Mouse (Mus musculus) gastrocnemius, adult 8-10 months (tissue): Measurements from ENCODE around the gene Adam26a. TPM values are rescaled to one million over a fixed set of nuclear protein-coding genes. Genes with fewer than 3 reads are reported as not detected.
"Not testable (repeated sequence)": the region's sequence is repeated elsewhere in the genome, so short reads cannot be mapped to it uniquely, and the experiment has no call there.

Experiments used
- DNase-seq, 2 experiments: peaks; one replicate each; pipeline ENCODE4 v3.0.0; 2022; ENCODE audit warnings: low spot score in 2 of 2
- total RNA-seq, 4 experiments: library from RNA; stranded (reverse); gene quantifications; 2 replicates each; pipeline ENCODE4 v1.2.4; 2022

The Adam26a gene
- not detected for total RNA-seq

DNA sequence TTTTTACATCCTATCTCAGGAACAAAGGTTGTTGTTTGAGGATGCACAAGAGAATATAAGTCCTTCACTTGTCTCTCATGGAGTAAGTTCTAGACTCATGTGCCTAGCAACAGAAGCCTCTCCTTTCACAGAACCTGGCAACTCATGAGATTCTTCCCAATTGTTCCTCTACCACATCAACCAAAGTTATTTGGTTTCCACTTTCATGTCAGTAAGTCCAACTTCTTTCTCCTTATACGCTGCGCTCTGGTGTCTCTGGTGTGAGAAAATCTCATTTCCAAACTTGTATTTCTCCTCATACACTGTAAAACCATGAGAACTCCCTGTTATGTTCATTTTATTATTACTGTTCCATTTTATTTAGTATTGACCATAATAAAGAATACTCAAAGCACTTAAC lies at the start of gene Adam26a:
Gene Adam26a (minus strand): TSS at position 101 of the 400 bp plus-strand sequence.
- DNase-seq, result not testable (repeated sequence)

DNA sequence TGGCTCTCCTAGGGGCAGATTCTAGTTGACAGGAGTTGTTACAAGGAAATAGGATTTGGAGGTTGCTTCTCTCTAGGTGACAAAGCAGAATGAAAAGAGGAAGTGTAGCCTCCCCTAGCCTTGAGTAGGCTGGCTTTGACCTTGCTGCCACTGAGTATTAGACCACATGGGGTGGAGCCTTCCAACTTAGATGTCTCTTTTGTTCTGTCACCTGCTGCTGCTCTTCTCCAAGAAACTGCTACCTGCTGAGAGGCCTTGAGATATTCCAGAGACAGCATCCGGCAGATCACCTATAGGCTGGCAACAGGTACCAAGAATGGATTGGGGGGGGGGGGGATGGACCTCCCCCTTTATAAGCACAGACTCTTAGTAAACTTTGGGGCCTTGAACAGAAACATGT lies 39.5 kb upstream of the Adam26a start:
- DNase-seq, result no peak

DNA sequence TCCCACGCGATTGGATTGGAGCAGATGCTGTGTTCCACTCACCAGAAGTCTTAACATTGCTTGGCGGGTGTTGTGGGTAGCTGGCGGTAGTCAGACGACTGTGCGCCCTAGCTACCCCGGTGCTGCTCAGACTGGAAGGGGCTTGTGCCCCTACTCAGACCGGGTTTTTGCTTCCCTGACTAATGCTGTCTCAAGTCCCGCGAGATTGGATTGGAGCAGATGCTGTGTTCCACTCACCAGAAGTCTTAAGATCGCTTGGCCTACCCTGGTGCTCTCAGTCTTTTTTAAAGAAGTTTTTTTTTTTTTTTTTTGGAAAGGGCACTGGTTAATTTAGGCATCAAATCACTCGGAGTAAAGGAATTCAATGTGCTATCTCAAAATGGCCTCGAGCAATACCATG lies 27.1 kb upstream of the Adam26a start:
- not testable (repeated sequence) for DNase-seq

DNA sequence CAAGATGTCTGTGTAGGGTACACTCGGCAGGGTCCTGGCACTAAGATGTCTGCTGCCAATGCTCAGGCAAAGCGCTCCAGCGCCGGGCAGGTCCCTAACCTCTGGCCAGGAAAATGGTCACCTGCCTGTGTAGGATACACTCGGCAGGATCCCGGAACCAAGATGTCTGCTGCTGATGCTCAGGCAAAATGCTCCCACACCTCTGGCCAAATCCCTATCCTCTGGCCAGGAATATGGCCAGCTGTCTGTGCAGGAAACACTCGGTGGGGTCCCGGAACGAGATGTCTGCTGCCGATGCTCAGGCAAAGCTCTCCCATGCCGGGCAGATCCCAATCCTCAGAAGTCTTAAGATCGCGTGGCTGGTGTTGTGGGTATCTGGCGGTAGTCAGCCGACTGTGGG lies 26.7 kb upstream of the Adam26a start:
- DNase-seq, result not testable (repeated sequence)

DNA sequence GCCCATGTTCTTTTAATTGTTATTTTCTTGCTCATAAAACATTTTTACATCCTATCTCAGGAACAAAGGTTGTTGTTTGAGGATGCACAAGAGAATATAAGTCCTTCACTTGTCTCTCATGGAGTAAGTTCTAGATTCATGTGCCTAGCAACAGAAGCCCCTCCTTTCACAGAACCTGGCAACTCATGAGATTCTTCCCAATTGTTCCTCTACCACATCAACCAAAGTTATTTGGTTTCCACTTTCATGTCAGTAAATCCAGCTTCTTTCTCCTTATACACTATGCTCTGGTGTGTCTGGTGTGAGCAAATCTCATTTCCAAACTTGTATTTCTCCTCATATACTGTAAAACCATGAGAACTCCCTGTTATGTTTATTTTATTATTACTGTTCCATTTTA lies 48.5 kb downstream of the Adam26a start, which contains the start of gene Adam26b:
Gene Adam26b (minus strand): TSS at position 101 of the 400 bp plus-strand sequence.
- DNase-seq, result not testable (repeated sequence)

Other genes starting within 250 kb of the Adam26a start
- not detected for gene Adam26b, start 48.6 kb downstream of the Adam26a start, total RNA-seq
- not detected for gene Gm5346, start 50.6 kb upstream of the Adam26a start, total RNA-seq
- not detected for gene Adam34, start 133.3 kb upstream of the Adam26a start, total RNA-seq